Comparison of ENCODE assay signal across 8 mouse cellular contexts in the genomic region with DNA sequence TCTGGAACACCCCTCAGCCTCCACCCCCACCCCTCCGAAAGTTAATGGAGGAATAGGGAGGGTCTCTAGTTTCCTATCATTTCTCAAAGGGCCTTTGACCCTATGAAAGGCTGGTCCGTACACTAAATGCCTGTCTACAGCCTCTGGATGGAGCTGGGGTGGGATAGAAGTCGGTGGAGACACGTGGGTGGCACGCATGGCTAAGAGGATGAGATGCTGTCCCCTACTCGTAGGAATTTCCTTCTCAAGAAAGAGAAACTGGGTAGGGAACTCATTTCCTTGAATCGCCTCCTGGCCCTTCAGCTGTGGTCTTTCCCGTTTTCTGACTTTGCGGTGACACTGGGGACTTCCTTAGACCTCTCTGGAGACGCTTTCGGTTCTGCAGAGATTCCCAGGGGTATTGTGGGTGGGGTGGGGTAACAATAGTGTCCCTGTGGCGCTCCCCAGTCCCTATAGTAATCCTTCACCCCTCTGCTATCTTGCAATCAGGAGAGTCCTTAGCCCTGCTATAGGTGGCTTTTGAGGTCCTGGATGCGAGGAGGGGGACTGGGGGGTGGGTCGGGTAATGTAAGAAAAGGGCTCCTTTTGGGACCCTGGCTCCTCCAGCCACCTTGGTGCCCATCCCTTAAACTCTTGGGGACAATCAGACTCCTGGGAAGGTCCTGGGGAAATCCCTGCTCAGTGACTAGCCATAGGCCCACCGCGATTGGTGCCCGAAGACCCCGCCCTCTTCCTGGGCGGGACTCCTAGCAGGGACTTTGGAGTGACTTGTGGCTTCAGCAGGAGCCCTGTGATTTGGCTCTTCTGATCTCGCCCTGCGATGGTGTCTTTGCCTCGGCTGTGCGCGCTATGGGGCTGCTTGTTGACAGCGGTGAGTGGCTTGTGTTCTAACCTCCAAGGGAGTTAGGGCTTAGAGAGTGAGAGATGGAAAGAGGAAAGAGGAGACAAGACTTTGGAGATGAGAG. TPM values are rescaled to one million over a fixed set of nuclear protein-coding genes. Genes with fewer than 3 reads are reported as not detected.
A peak's percentile ranks its signal among the peaks of the same experiment; 100 is the strongest.
DNase-seq lines count a peak whose midpoint lies in the region; ATAC-seq lines count a peak whose summit lies in the region.

A gene (plus strand): TSS at position 740 of the 965 bp plus-strand sequence.

- H3K27ac ChIP-seq in hindbrain, embryonic 12.5 days, result no peak within 1 kb of the TSS
- H3K27ac ChIP-seq in limb, embryonic 13.5 days, result no peak within 1 kb of the TSS
- no peak within 1 kb of the TSS for H3K27ac ChIP-seq in midbrain, embryonic 12.5 days (replicated peaks)
- H3K27ac ChIP-seq in stomach, embryonic 14.5 days (ENCODE audit: low read length), result no peak within 1 kb of the TSS

- no peaks in the 10 kb centered on the region for H3K36me3 ChIP-seq in hindbrain, embryonic 12.5 days
- no peaks in the 10 kb centered on the region for H3K36me3 ChIP-seq in limb, embryonic 13.5 days
- no peaks in the 10 kb centered on the region for H3K36me3 ChIP-seq in midbrain, embryonic 12.5 days
- H3K36me3 ChIP-seq in stomach, embryonic 14.5 days (ENCODE audit: control insufficient read depth, insufficient read depth, low read length), result no peaks in the 10 kb centered on the region

- peak within 1 kb of the TSS; percentile 37 for H3K4me2 ChIP-seq in hindbrain, embryonic 12.5 days (replicated peaks)
- H3K4me2 ChIP-seq in limb, embryonic 13.5 days (replicated peaks), result peak within 1 kb of the TSS; percentile 60
- H3K4me2 ChIP-seq in midbrain, embryonic 12.5 days (replicated peaks), result peak within 1 kb of the TSS; percentile 46
- peak within 1 kb of the TSS; percentile 48 for H3K4me2 ChIP-seq in stomach, embryonic 14.5 days (replicated peaks; ENCODE audit: low read depth, low read length)

- H3K27me3 ChIP-seq in hindbrain, embryonic 12.5 days, result peaks cover 15% of the 10 kb centered on the region
- peaks cover 13% of the 10 kb centered on the region for H3K27me3 ChIP-seq in limb, embryonic 13.5 days
- H3K27me3 ChIP-seq in midbrain, embryonic 12.5 days, result peaks cover 41% of the 10 kb centered on the region
- H3K27me3 ChIP-seq in stomach, embryonic 14.5 days (ENCODE audit: control insufficient read depth, insufficient read depth, low read length), result no peaks in the 10 kb centered on the region

- H3K9ac ChIP-seq in hindbrain, embryonic 12.5 days, result 0 out of 2 replicates have a peak within 1 kb of the TSS, but pooled peaks have one; percentile 15
- H3K9ac ChIP-seq in limb, embryonic 13.5 days, result peak within 1 kb of the TSS; percentile 8; the same call in 1 of the 2 replicates
- 0 out of 2 replicates have a peak within 1 kb of the TSS, but pooled peaks have one; percentile 28 for H3K9ac ChIP-seq in midbrain, embryonic 12.5 days (replicated peaks)
- no peak within 1 kb of the TSS for H3K9ac ChIP-seq in stomach, embryonic 14.5 days (replicated peaks; ENCODE audit: low read depth, low read length)

- ATAC-seq in hindbrain, embryonic 12.5 days (ENCODE audit: low FRiP score), result 0 out of 2 replicates have a peak, but pooled peaks have one; percentile 29
- ATAC-seq in limb, embryonic 13.5 days (ENCODE audit: low FRiP score, low read depth), result no peak
- ATAC-seq in midbrain, embryonic 12.5 days (ENCODE audit: low FRiP score, low read depth), result no peak
- peak; percentile 76 for ATAC-seq in stomach, embryonic 14.5 days (ENCODE audit: insufficient number of reproducible peaks, insufficient read depth, low FRiP score, low read depth)

- WGBS in hindbrain, embryonic 12.5 days, result 15% methylated on average over 25 of the region's 25 CpGs
- 17% methylated on average over 25 of the region's 25 CpGs for WGBS in limb, embryonic 13.5 days
- WGBS in midbrain, embryonic 12.5 days, result 12% methylated on average over 25 of the region's 25 CpGs
- 11% methylated on average over 25 of the region's 25 CpGs for WGBS in stomach, embryonic 14.5 days

- peak within 1 kb of the TSS; percentile 14; the same call in 1 of the 2 replicates for H3K4me3 ChIP-seq in hindbrain, embryonic 12.5 days
- peak within 1 kb of the TSS; percentile 32 for H3K4me3 ChIP-seq in limb, embryonic 13.5 days
- peak within 1 kb of the TSS; percentile 24 for H3K4me3 ChIP-seq in midbrain, embryonic 12.5 days
- H3K4me3 ChIP-seq in stomach, embryonic 14.5 days (ENCODE audit: low read depth, low read length), result peak within 1 kb of the TSS; percentile 27

- DNase-seq in urinary bladder, adult 18-20 months (ENCODE audit: low spot score in 2 of 2), result peak; percentile 24 to 26
- DNase-seq in urinary bladder, adult 2 months (ENCODE audit: low spot score), result no peak
- peak; percentile 76 for DNase-seq in forelimb bud, embryonic 11.5 days (ENCODE audit: low read depth, low spot score)
- no peak for DNase-seq in layer of hippocampus, adult 18-20 months (ENCODE audit: low spot score in 2 of 2)

- H3K9me3 ChIP-seq in hindbrain, embryonic 12.5 days (replicated peaks), result 0 out of 2 replicates have a peak, but pooled peaks cover 4% of the 10 kb centered on the region
- 0 out of 2 replicates have a peak, but pooled peaks cover 4% of the 10 kb centered on the region for H3K9me3 ChIP-seq in limb, embryonic 13.5 days
- H3K9me3 ChIP-seq in midbrain, embryonic 12.5 days, result no peaks in the 10 kb centered on the region
- H3K9me3 ChIP-seq in stomach, embryonic 14.5 days (ENCODE audit: control insufficient read depth, low read depth, low read length), result no peaks in the 10 kb centered on the region

- H3K4me1 ChIP-seq in hindbrain, embryonic 12.5 days, result peaks cover 14% of the 10 kb centered on the region
- H3K4me1 ChIP-seq in limb, embryonic 13.5 days, result peaks cover 12% of the 10 kb centered on the region; the same call in 1 of the 2 replicates
- H3K4me1 ChIP-seq in midbrain, embryonic 12.5 days, result peaks cover 19% of the 10 kb centered on the region
- no peaks in the 10 kb centered on the region for H3K4me1 ChIP-seq in stomach, embryonic 14.5 days (ENCODE audit: control insufficient read depth, insufficient read depth, low read length)

RNA-seq across cellular contexts. Expression of the gene that starts here (rescaled TPM):
- polyA plus RNA-seq in urinary bladder, adult 2 months (2012; rRNA removed), result 8.6 and 9.5 TPM in 2 replicates
- polyA plus RNA-seq in hindbrain, embryonic 12.5 days (2016; fragmentation: Nextera tagmentation; extraction: Ambion mirVana), result 5.4 and 6.8 TPM in 2 replicates
- polyA plus RNA-seq in limb, embryonic 13.5 days (2015; fragmentation: Nextera tagmentation; extraction: Ambion mirVana), result 7.5 and 8.4 TPM in 2 replicates
- polyA plus RNA-seq in midbrain, embryonic 12.5 days (2016; fragmentation: Nextera tagmentation; extraction: Ambion mirVana), result 4.8 and 6.8 TPM in 2 replicates
- polyA plus RNA-seq in stomach, embryonic 14.5 days (2014; fragmentation: Nextera tagmentation; extraction: Ambion mirVana), result 8.3 and 9.7 TPM in 2 replicates
- under 1 TPM; 0.10 to 0.28 TPM for total RNA-seq in layer of hippocampus, adult 18-20 months (2021)

Comparison
In these comparisons a context has a peak if more than half of its experiments do, and no peak if none do; other contexts are left out.
1. DNase-seq: peak in urinary bladder, adult 18-20 months (2 of 2) and forelimb bud, embryonic 11.5 days (single experiment); none in urinary bladder, adult 2 months (single experiment) and layer of hippocampus, adult 18-20 months (0 of 2).
2. ATAC-seq: peak in hindbrain, embryonic 12.5 days (single experiment) and stomach, embryonic 14.5 days (single experiment); none in limb, embryonic 13.5 days (single experiment) and midbrain, embryonic 12.5 days (single experiment).
3. Peak in every context shown above with its lines, with median percentiles within 50 percentile points of each other: H3K4me2 ChIP-seq and H3K4me3 ChIP-seq.